11 mouse cellular contexts compared by ENCODE assay signal in the genomic region with DNA sequence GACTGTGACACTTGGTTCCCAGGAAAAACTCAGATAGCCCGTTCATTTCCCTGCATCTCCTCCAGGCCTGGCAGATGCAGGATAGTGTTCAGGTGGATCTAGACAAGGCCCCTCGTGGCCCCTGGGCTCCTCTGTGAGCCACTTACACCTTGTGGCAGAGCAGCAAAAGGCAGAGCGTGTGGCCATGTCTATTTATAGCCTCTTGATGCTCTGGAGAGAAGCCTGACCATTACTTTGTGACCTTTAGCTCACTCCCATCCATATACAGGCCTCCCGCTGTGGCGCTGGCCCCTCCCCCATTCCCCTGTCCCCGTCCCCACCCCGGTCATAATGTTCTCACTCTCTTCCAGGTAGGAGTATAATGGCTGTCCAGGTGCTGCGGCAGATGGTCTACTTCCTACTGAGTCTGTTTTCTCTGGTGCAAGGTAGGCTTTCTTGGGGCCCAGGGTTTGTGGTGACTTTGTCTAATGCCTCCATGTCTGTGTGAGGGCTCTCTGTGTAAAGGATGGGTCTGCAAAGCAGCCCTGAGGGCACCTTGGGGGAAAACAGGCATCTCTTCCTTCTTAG. TPM values are rescaled to one million over a fixed set of nuclear protein-coding genes. Genes with fewer than 3 reads are reported as not detected.
DNase-seq lines count a peak whose midpoint lies in the region; ATAC-seq and TF ChIP-seq lines count a peak whose summit lies in the region.
"Had no signal": no experiment of that assay in that cellular context is flagged by ENCODE, and none has a peak within 500 bp of the region (broad histone marks: within the 10 kb centered on the region; RNA-seq: fewer than 3 reads in every experiment).

No protein-coding gene starts in this region.

- 37% methylated on average over 8 of the region's 8 CpGs for WGBS in kidney, embryonic 15.5 days
- 69% methylated on average over 8 of the region's 8 CpGs for WGBS in forebrain, postnatal 0 days
- 48% methylated on average over 8 of the region's 8 CpGs for WGBS in liver, embryonic 13.5 days (ENCODE audit: insufficient replicate concordance)

- H3K27me3 ChIP-seq in kidney, embryonic 15.5 days, result no peaks in the 10 kb centered on the region
- no peaks in the 10 kb centered on the region for H3K27me3 ChIP-seq in forebrain, postnatal 0 days (ENCODE audit: insufficient read depth, low read length)
- H3K27me3 ChIP-seq in liver, embryonic 13.5 days, result no peaks in the 10 kb centered on the region
- H3K27me3 ChIP-seq: embryonic facial prominence, embryonic 15.5 days; limb, embryonic 13.5 days; Patski had no signal

- H3K9ac ChIP-seq in kidney, embryonic 15.5 days, result no peak overlapping the region
- H3K9ac ChIP-seq in forebrain, postnatal 0 days, result no peak overlapping the region
- 0 out of 2 replicates have a peak overlapping the region, but pooled peaks have one; percentile 7 for H3K9ac ChIP-seq in liver, embryonic 13.5 days
- H3K9ac ChIP-seq: embryonic facial prominence, embryonic 15.5 days; limb, embryonic 13.5 days had no signal

- no peak for TF ChIP-seq CTCF in forebrain, postnatal 0 days (IDR thresholded peaks at IDR 0.05; ENCODE audit: low read depth)

- H3K4me2 ChIP-seq in kidney, embryonic 15.5 days, result no peak overlapping the region
- H3K4me2 ChIP-seq in forebrain, postnatal 0 days (ENCODE audit: low read depth), result no peak overlapping the region
- H3K4me2 ChIP-seq in liver, embryonic 13.5 days, result 0 out of 2 replicates have a peak overlapping the region, but pooled peaks have one; percentile 11
- H3K4me2 ChIP-seq: embryonic facial prominence, embryonic 15.5 days; limb, embryonic 13.5 days had no signal

- 0 out of 2 replicates have a peak overlapping the region, but pooled peaks have one; percentile 32 for H3K27ac ChIP-seq in kidney, embryonic 15.5 days
- H3K27ac ChIP-seq in forebrain, postnatal 0 days (ENCODE audit: low read depth, low read length), result no peak overlapping the region
- peak overlapping the region; percentile 44 for H3K27ac ChIP-seq in liver, embryonic 13.5 days
- H3K27ac ChIP-seq: limb, embryonic 13.5 days had no signal

- no peaks in the 10 kb centered on the region for H3K9me3 ChIP-seq in kidney, embryonic 15.5 days (replicated peaks)
- H3K9me3 ChIP-seq in forebrain, postnatal 0 days (ENCODE audit: low read length), result no peaks in the 10 kb centered on the region
- no peaks in the 10 kb centered on the region for H3K9me3 ChIP-seq in liver, embryonic 13.5 days (replicated peaks)
- H3K9me3 ChIP-seq: embryonic facial prominence, embryonic 15.5 days; limb, embryonic 13.5 days had no signal

- H3K4me1 ChIP-seq in kidney, embryonic 15.5 days, result peaks cover 45% of the 10 kb centered on the region
- H3K4me1 ChIP-seq in forebrain, postnatal 0 days (ENCODE audit: insufficient read depth), result peaks cover 40% of the 10 kb centered on the region
- peaks cover 53% of the 10 kb centered on the region for H3K4me1 ChIP-seq in liver, embryonic 13.5 days (replicated peaks)

- no peak overlapping the region for H3K4me3 ChIP-seq in kidney, embryonic 15.5 days (replicated peaks)
- H3K4me3 ChIP-seq in forebrain, postnatal 0 days (ENCODE audit: low read depth, low read length), result no peak overlapping the region
- H3K4me3 ChIP-seq in liver, embryonic 13.5 days (replicated peaks), result no peak overlapping the region
- H3K4me3 ChIP-seq: embryonic facial prominence, embryonic 15.5 days; limb, embryonic 13.5 days had no signal

- ATAC-seq in kidney, embryonic 15.5 days (replicated peaks; ENCODE audit: low FRiP score), result 0 out of 2 replicates have a peak, but pooled peaks have one; percentile 3
- ATAC-seq in forebrain, postnatal 0 days, result 0 out of 2 replicates have a peak, but pooled peaks have one; percentile 0
- peak; percentile 8; the same call in 1 of the 2 replicates for ATAC-seq in liver, embryonic 13.5 days (ENCODE audit: low read depth)

- DNase-seq in kidney, adult 11 months, result no peak
- DNase-seq in brain, adult 2 months (ENCODE audit: low read depth, low spot score), result peak; percentile 51
- no peak for DNase-seq in forebrain, postnatal 0 days
- no peak for DNase-seq in liver, embryonic 13.5 days
- no peak for DNase-seq in adrenal gland, adult 2 months
- no peak for DNase-seq in right cerebral cortex, postnatal 14 days
- DNase-seq in T-cell, adult 2 months (ENCODE audit: low spot score), result no peak

- peaks cover 17% of the 10 kb centered on the region; the same call in 1 of the 2 replicates for H3K36me3 ChIP-seq in kidney, embryonic 15.5 days
- peaks cover 43% of the 10 kb centered on the region for H3K36me3 ChIP-seq in forebrain, postnatal 0 days (ENCODE audit: insufficient read depth)
- peaks cover 69% of the 10 kb centered on the region for H3K36me3 ChIP-seq in liver, embryonic 13.5 days
- H3K36me3 ChIP-seq: limb, embryonic 13.5 days had no signal

RNA-seq across cellular contexts. Expression of gene Adgrg3, which starts 15.3 kb away (rescaled TPM):
- 4.8 TPM in 2 replicates for polyA plus RNA-seq in kidney, embryonic 15.5 days (2015; fragmentation: Nextera tagmentation; extraction: Ambion mirVana)
- total RNA-seq in forebrain, postnatal 0 days (2014; rRNA removed), result 0.67 and 1.2 TPM in 2 replicates
- 0.47 and 0.69 TPM in 2 replicates for polyA plus RNA-seq in forebrain, postnatal 0 days (2015; fragmentation: Nextera tagmentation; extraction: Ambion mirVana)
- 5.5 and 6.0 TPM in 2 replicates for polyA plus RNA-seq in liver, embryonic 13.5 days (2015; fragmentation: Nextera tagmentation; extraction: Ambion mirVana)
- total RNA-seq in adrenal gland, adult 2 months (2021), result 1 to 10 TPM; 2.0 to 2.8 TPM
- polyA plus RNA-seq in adrenal gland, adult 2 months (2012; rRNA removed), result 9.1 and 11.2 TPM in 2 replicates

RNA-seq across cellular contexts. Expression of gene Adgrg1, which starts 27.6 kb away (rescaled TPM):
- 41.7 and 44.8 TPM in 2 replicates for polyA plus RNA-seq in kidney, embryonic 15.5 days (2015; fragmentation: Nextera tagmentation; extraction: Ambion mirVana)
- total RNA-seq in forebrain, postnatal 0 days (2014; rRNA removed), result 107 and 188 TPM in 2 replicates
- polyA plus RNA-seq in forebrain, postnatal 0 days (2015; fragmentation: Nextera tagmentation; extraction: Ambion mirVana), result 79.8 and 101 TPM in 2 replicates
- polyA plus RNA-seq in liver, embryonic 13.5 days (2015; fragmentation: Nextera tagmentation; extraction: Ambion mirVana), result 42.7 and 55.6 TPM in 2 replicates
- 10 to 100 TPM; 17.3 to 24.3 TPM for total RNA-seq in adrenal gland, adult 2 months (2021)
- 40.2 and 56.5 TPM in 2 replicates for polyA plus RNA-seq in adrenal gland, adult 2 months (2012; rRNA removed)

RNA-seq across cellular contexts. Expression of gene Drc7, which starts 52.7 kb away (rescaled TPM):
- polyA plus RNA-seq in kidney, embryonic 15.5 days (2015; fragmentation: Nextera tagmentation; extraction: Ambion mirVana), result not detected in 2 replicates
- 1.9 and 4.4 TPM in 2 replicates for total RNA-seq in forebrain, postnatal 0 days (2014; rRNA removed)
- 2.1 and 3.7 TPM in 2 replicates for polyA plus RNA-seq in forebrain, postnatal 0 days (2015; fragmentation: Nextera tagmentation; extraction: Ambion mirVana)
- polyA plus RNA-seq in liver, embryonic 13.5 days (2015; fragmentation: Nextera tagmentation; extraction: Ambion mirVana), result 0.19 and 0.21 TPM in 2 replicates
- total RNA-seq in adrenal gland, adult 2 months (2021), result not detected
- not detected in 2 replicates for polyA plus RNA-seq in adrenal gland, adult 2 months (2012; rRNA removed)
- polyA plus RNA-seq: limb, embryonic 13.5 days had no signal
